Mouse (Mus musculus): ENCODE measurements around the gene Cd200r4.

- no peak for TF ChIP-seq TAL1 (IDR thresholded peaks at IDR 0.05; ENCODE audit: low read length)
- TF ChIP-seq GATA1 (IDR thresholded peaks at IDR 0.05; ENCODE audit: low read length), result no peak
These were observed 32.0 kb upstream of the Cd200r4 start for GRCm38 (mm10) chr16:44779494-44779893.
